Mouse (Mus musculus) CH12.LX (cell line): ENCODE measurements around the gene Mark1.

ENCODE experiments used
- BHLHE40 ChIP-seq: IDR thresholded peaks from 2 replicates; pipeline ENCODE4 v1.6.1; 2011; ENCODE audit warnings: mild to moderate bottlenecking, low read depth, low read length, improper control_type of control experiment
- CTCF ChIP-seq, 2 experiments: IDR thresholded peaks in 1 of 2; conservative IDR thresholded peaks in 1 of 2; 2 replicates each; pipeline ENCODE4 v1.5.1; 2011 to 2012; ENCODE audit warnings: low read depth in 2 of 2, low read length in 2 of 2, improper control_type of control experiment in 1 of 2, inconsistent platforms in 1 of 2, mild to moderate bottlenecking in 1 of 2, moderate library complexity in 1 of 2
- EP300 ChIP-seq: IDR thresholded peaks from 2 replicates; pipeline ENCODE4 v1.6.1; 2011; ENCODE audit warnings: low read length, improper control_type of control experiment
- ETS1 ChIP-seq: conservative IDR thresholded peaks from 2 replicates; pipeline ENCODE4 v1.6.1; 2012; ENCODE audit warnings: low read depth, mild to moderate bottlenecking, inconsistent platforms, low read length, improper control_type of control experiment, moderate library complexity
- GABPA ChIP-seq: IDR thresholded peaks from 2 replicates; pipeline ENCODE4 v1.6.1; 2012; ENCODE audit warnings: low read depth, low read length, improper control_type of control experiment, inconsistent platforms; ENCODE audit not compliant: insufficient replicate concordance
- IRF4 ChIP-seq: IDR thresholded peaks from 2 replicates; pipeline ENCODE4 v1.6.1; 2014; ENCODE audit warnings: low read depth, mild to moderate bottlenecking, inconsistent platforms, low read length, improper control_type of control experiment
- POLR2A ChIP-seq: IDR thresholded peaks from 2 replicates; pipeline ENCODE4 v1.6.1; 2011; ENCODE audit warnings: low read depth, mild to moderate bottlenecking, improper control_type of control experiment, low read length

- TF ChIP-seq CTCF (conservative IDR thresholded peaks at IDR 0.05 in 1 of 2, IDR thresholded peaks at IDR 0.05 in 1 of 2; ENCODE audit: low read depth in 2 of 2, low read length in 2 of 2), result no peak
- no peak for TF ChIP-seq BHLHE40
- no peak for TF ChIP-seq EP300
- no peak for TF ChIP-seq IRF4
- TF ChIP-seq ETS1, result no peak
- no peak for TF ChIP-seq POLR2A
- TF ChIP-seq GABPA, result no peak
Measured at GRCm38 (mm10) chr1:184958388-184958787, 41.0 kb downstream of the Mark1 start.
